Mouse (Mus musculus): ENCODE data around the gene Vasn. TPM values are rescaled to one million over a fixed set of nuclear protein-coding genes. Genes with fewer than 3 reads are reported as not detected.
A peak's percentile ranks its signal among the peaks of the same experiment; 100 is the strongest.
"Not testable (repeated sequence)": the region's sequence is repeated elsewhere in the genome, so short reads cannot be mapped to it uniquely, and the experiment has no call there.

Gene Vasn
- total and polyA plus RNA-seq, 2 experiments from 2014 or later, result 3.6 to 5.5 TPM

DNA sequence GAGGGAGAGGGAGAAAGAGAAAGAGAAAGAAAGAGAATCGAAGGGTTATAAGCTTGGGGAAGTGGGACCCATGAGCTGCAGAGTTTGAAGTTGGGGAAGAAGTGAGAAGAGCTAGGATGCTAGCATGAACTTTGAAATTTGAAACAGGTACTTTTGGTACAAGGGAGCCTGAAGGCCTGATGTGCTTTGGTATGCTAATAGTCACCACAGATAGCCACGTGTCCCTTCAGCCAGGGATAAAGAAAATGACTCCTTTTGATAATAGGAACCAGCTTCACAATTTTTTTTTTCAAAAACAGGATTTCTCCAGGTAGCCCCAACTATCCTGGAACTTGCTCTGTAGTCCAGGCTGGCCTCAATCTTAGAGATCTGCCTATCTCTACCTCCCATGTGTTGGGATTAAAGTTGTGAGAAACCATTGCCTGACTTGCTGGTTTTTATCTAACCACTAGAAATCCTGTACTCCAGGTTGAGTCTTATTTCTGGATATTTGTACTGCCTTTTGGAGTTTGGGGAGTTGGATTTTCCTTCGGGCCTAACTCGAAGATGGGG is 43.0 kb downstream of the Vasn start:
- no peak overlapping the region for H3K4me3 ChIP-seq (ENCODE audit: low read depth, low read length)
- H3K4me2 ChIP-seq (ENCODE audit: low read depth), result peak overlapping the region; percentile 94; the same call in 1 of the 2 replicates
- DNase-seq (no peak), ATAC-seq (no peak)
- peaks cover 3% of the 10 kb centered on the region; the same call in 1 of the 2 replicates for H3K36me3 ChIP-seq (ENCODE audit: insufficient read depth)
- no peak overlapping the region for H3K27ac ChIP-seq (ENCODE audit: low read depth, low read length)
- no peak overlapping the region for H3K9ac ChIP-seq
- peaks cover 15% of the 10 kb centered on the region for H3K4me1 ChIP-seq (ENCODE audit: insufficient read depth)
- H3K9me3 ChIP-seq (ENCODE audit: low read length), result no peaks in the 10 kb centered on the region
- TF ChIP-seq CTCF (IDR thresholded peaks at IDR 0.05; ENCODE audit: low read depth), result no peak
- WGBS, result 81% methylated on average over 4 of the region's 4 CpGs
- no peaks in the 10 kb centered on the region for H3K27me3 ChIP-seq (ENCODE audit: insufficient read depth, low read length)

DNA sequence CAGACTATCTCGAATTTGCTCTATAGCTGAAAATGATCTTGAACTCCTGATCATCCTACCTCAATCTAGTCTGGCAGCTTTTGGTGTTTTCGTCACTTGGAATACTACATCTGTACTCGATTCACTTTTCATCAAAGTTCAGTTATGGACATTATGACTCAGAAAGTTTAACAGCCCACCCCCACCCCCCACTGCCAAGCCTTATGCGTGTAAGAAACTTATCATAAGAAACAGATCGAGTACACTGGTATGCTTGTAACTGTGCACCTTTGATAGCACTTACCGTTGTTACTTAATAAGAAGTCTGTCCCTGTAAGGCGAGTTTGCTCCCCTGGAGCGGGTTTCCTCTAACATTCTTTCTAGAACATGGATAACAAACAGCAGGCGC is 43.4 kb downstream of the Vasn start:
- no peaks in the 10 kb centered on the region for H3K27me3 ChIP-seq (ENCODE audit: insufficient read depth, low read length)
- H3K4me2 ChIP-seq (ENCODE audit: low read depth), result peak overlapping the region; percentile 94
- WGBS, result 31% methylated on average over 9 of the region's 9 CpGs
- no peaks in the 10 kb centered on the region for H3K9me3 ChIP-seq (ENCODE audit: low read length)
- peaks cover 15% of the 10 kb centered on the region for H3K4me1 ChIP-seq (ENCODE audit: insufficient read depth)
- H3K36me3 ChIP-seq (ENCODE audit: insufficient read depth), result peaks cover 8% of the 10 kb centered on the region; the same call in 1 of the 2 replicates
- DNase-seq, result no peak
- peak overlapping the region; percentile 81 for H3K27ac ChIP-seq (ENCODE audit: low read depth, low read length)
- TF ChIP-seq CTCF (IDR thresholded peaks at IDR 0.05; ENCODE audit: low read depth), result no peak
- peak overlapping the region; percentile 65 for H3K4me3 ChIP-seq (ENCODE audit: low read depth, low read length)
- ATAC-seq, result no peak
- H3K9ac ChIP-seq, result peak overlapping the region; percentile 86

DNA sequence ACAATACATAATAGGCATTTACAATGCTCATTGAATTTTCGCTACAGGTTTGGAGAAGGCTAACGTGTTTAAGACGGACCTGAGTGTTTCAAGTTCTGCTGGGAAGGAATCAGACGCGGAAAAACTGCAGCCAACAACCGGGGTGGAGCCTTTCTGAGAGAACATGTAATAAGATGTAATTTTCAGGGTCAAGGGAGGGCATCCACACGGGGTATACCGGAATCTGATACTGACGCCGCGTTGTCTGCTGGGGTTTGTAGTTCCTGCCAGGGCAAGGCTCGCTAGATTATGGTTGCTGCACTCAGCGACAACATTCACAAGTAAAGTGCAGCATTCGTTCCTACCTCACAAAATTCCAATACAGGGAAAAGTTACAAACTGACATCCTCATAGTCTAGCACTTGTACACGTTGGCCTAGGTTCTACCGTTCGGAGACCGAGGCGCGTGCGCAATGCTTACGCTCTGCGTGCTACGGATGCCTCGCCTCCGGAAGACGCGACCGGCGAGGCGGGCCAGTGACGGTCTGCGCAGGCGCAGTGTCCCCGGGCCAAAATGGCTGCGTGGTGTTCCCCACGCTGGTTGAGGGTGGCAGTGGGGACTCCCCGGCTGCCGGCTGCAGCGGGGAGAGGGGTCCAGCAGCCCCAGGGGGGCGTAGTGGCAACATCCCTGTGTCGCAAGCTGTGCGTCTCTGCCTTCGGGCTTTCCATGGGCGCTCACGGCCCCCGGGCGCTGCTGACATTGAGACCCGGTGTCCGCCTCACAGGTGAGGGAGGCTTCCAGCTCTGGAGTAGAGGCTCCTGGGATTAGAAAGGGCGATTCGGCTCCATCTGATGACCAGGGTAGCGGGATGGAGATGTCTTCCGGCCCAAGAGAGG is 44.1 kb downstream of the Vasn start:
- peaks cover 8% of the 10 kb centered on the region; the same call in 1 of the 2 replicates for H3K36me3 ChIP-seq (ENCODE audit: insufficient read depth)
- peak overlapping the region; percentile 81 for H3K27ac ChIP-seq (ENCODE audit: low read depth, low read length)
- no peaks in the 10 kb centered on the region for H3K9me3 ChIP-seq (ENCODE audit: low read length)
- peak; percentile 21; the same call in 1 of the 2 replicates for TF ChIP-seq CTCF (IDR thresholded peaks at IDR 0.05; ENCODE audit: low read depth)
- H3K9ac ChIP-seq, result peak overlapping the region; percentile 86
- H3K27me3 ChIP-seq (ENCODE audit: insufficient read depth, low read length), result no peaks in the 10 kb centered on the region
- DNase-seq, result peak; percentile 98
- peak overlapping the region; percentile 65 for H3K4me3 ChIP-seq (ENCODE audit: low read depth, low read length)
- ATAC-seq, result peak; percentile 95
- H3K4me2 ChIP-seq (ENCODE audit: low read depth), result peak overlapping the region; percentile 94
- H3K4me1 ChIP-seq (ENCODE audit: insufficient read depth), result peaks cover 10% of the 10 kb centered on the region; the same call in 1 of the 2 replicates
- WGBS, result under 1% methylated on average over 54 of the region's 54 CpGs

DNA sequence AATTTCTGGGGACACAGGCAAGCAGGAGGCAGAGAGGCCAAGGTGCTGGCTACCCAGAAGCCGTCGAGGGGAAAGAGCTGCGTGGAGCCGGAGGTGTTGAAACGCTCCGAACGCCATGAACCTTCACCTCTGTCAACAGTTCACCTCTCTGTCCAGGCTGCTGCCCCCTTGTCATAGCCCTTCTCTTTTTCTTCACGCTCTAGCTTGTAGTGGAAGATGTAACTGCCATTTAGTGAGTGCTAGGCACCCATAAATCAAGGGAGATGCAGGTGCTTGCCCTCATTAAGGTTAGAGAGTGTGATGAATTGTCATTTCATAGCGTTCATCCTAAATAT is 44.7 kb downstream of the Vasn start:
- peak overlapping the region; percentile 86 for H3K9ac ChIP-seq
- peaks cover 13% of the 10 kb centered on the region for H3K36me3 ChIP-seq (ENCODE audit: insufficient read depth)
- 2% methylated on average over 9 of the region's 9 CpGs for WGBS
- no peaks in the 10 kb centered on the region for H3K9me3 ChIP-seq (ENCODE audit: low read length)
- no peak for DNase-seq
- TF ChIP-seq CTCF (IDR thresholded peaks at IDR 0.05; ENCODE audit: low read depth), result no peak
- peak overlapping the region; percentile 94 for H3K4me2 ChIP-seq (ENCODE audit: low read depth)
- H3K27ac ChIP-seq (ENCODE audit: low read depth, low read length), result peak overlapping the region; percentile 81; the same call in 1 of the 2 replicates
- ATAC-seq, result peak; percentile 1; the same call in 1 of the 2 replicates
- H3K4me3 ChIP-seq (ENCODE audit: low read depth, low read length), result peak overlapping the region; percentile 65
- peaks cover 9% of the 10 kb centered on the region; the same call in 1 of the 2 replicates for H3K4me1 ChIP-seq (ENCODE audit: insufficient read depth)
- no peaks in the 10 kb centered on the region for H3K27me3 ChIP-seq (ENCODE audit: insufficient read depth, low read length)

DNA sequence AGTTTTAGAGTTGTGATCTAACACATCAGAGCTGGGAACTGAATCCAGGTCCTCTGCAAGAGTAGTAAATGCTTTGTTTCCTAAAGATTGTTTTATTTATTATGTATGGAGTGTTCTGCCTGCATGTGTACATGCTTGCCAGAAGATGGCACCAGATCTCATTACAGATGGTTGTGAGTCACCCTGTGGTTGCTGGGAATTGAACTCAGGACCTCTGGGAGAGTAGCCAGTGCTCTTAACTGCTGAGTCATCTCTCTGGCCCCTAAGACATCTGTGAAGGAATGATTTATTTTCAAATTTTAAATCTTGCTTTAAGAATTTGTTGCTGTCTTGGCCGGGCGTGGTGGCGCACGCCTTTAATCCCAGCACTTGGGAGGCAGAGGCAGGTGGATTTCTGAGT is 49.6 kb downstream of the Vasn start:
- not testable (repeated sequence) for H3K4me3 ChIP-seq (ENCODE audit: low read depth, low read length); H3K27me3 ChIP-seq (ENCODE audit: insufficient read depth, low read length); H3K4me2 ChIP-seq (ENCODE audit: low read depth); H3K9me3 ChIP-seq (ENCODE audit: low read length); DNase-seq; H3K4me1 ChIP-seq (ENCODE audit: insufficient read depth); H3K9ac ChIP-seq; H3K27ac ChIP-seq (ENCODE audit: low read depth, low read length); ATAC-seq
- WGBS, result 98% methylated on average over 4 of the region's 4 CpGs
- peaks cover 57% of the 10 kb centered on the region for H3K36me3 ChIP-seq (ENCODE audit: insufficient read depth)
- TF ChIP-seq CTCF (IDR thresholded peaks at IDR 0.05; ENCODE audit: low read depth), result peak; percentile 41

Other genes starting within 250 kb of the Vasn start
- gene Adcy9, start 219.4 kb upstream of the Vasn start, total RNA-seq (2014; rRNA removed), result 18.0 and 19.9 TPM in 2 replicates
- gene Adcy9, start 219.4 kb upstream of the Vasn start, polyA plus RNA-seq (2015; fragmentation: Nextera tagmentation; extraction: Ambion mirVana), result 2.4 and 3.8 TPM in 2 replicates
- gene Srl, start 98.1 kb upstream of the Vasn start, total RNA-seq (2014; rRNA removed), result 55.0 and 55.9 TPM in 2 replicates
- 18.8 and 23.4 TPM in 2 replicates for gene Srl, start 98.1 kb upstream of the Vasn start, polyA plus RNA-seq (2015; fragmentation: Nextera tagmentation; extraction: Ambion mirVana)
- 9.1 and 10.2 TPM in 2 replicates for gene Tfap4, start 80.1 kb upstream of the Vasn start, total RNA-seq (2014; rRNA removed)
- gene Tfap4, start 80.1 kb upstream of the Vasn start, polyA plus RNA-seq (2015; fragmentation: Nextera tagmentation; extraction: Ambion mirVana), result 6.4 and 8.0 TPM in 2 replicates
- 13.3 and 15.2 TPM in 2 replicates for gene Glis2, start 45.2 kb upstream of the Vasn start, total RNA-seq (2014; rRNA removed)
- 7.1 and 11.6 TPM in 2 replicates for gene Glis2, start 45.2 kb upstream of the Vasn start, polyA plus RNA-seq (2015; fragmentation: Nextera tagmentation; extraction: Ambion mirVana)
- gene Pam16, start 15.0 kb upstream of the Vasn start, total RNA-seq (2014; rRNA removed), result 52.2 and 54.5 TPM in 2 replicates
- 138 and 161 TPM in 2 replicates for gene Pam16, start 15.0 kb upstream of the Vasn start, polyA plus RNA-seq (2015; fragmentation: Nextera tagmentation; extraction: Ambion mirVana)
- gene Dnaja3, start within 50 bp of the Vasn start, total RNA-seq (2014; rRNA removed), result 47.2 and 51.5 TPM in 2 replicates
- gene Dnaja3, start within 50 bp of the Vasn start, polyA plus RNA-seq (2015; fragmentation: Nextera tagmentation; extraction: Ambion mirVana), result 37.5 and 48.6 TPM in 2 replicates
- 24.9 and 25.2 TPM in 2 replicates for gene Coro7, start 39.8 kb downstream of the Vasn start, total RNA-seq (2014; rRNA removed)
- gene Coro7, start 39.8 kb downstream of the Vasn start, polyA plus RNA-seq (2015; fragmentation: Nextera tagmentation; extraction: Ambion mirVana), result 23.5 and 29.3 TPM in 2 replicates
- gene Nmral1, start 79.4 kb downstream of the Vasn start, total RNA-seq (2014; rRNA removed), result 45.7 and 46.1 TPM in 2 replicates
- gene Nmral1, start 79.4 kb downstream of the Vasn start, polyA plus RNA-seq (2015; fragmentation: Nextera tagmentation; extraction: Ambion mirVana), result 42.9 and 44.3 TPM in 2 replicates
- 54.5 and 63.7 TPM in 2 replicates for gene Hmox2, start 86.4 kb downstream of the Vasn start, total RNA-seq (2014; rRNA removed)
- 88.7 and 92.5 TPM in 2 replicates for gene Hmox2, start 86.4 kb downstream of the Vasn start, polyA plus RNA-seq (2015; fragmentation: Nextera tagmentation; extraction: Ambion mirVana)
- 89.5 and 99.0 TPM in 2 replicates for gene Cdip1, start 150.4 kb downstream of the Vasn start, total RNA-seq (2014; rRNA removed)
- 107 and 115 TPM in 2 replicates for gene Cdip1, start 150.4 kb downstream of the Vasn start, polyA plus RNA-seq (2015; fragmentation: Nextera tagmentation; extraction: Ambion mirVana)
- not detected in 2 replicates for gene 4930562C15Rik, start 195.5 kb downstream of the Vasn start, total RNA-seq (2014; rRNA removed)
- gene 4930562C15Rik, start 195.5 kb downstream of the Vasn start, polyA plus RNA-seq (2015; fragmentation: Nextera tagmentation; extraction: Ambion mirVana), result 0.17 TPM in 1 of 2 replicates, not detected in the other
- 27.7 and 37.7 TPM in 2 replicates for gene Ubald1, start 240.4 kb downstream of the Vasn start, total RNA-seq (2014; rRNA removed)
- gene Ubald1, start 240.4 kb downstream of the Vasn start, polyA plus RNA-seq (2015; fragmentation: Nextera tagmentation; extraction: Ambion mirVana), result 79.2 and 80.7 TPM in 2 replicates
- gene Mgrn1, start 246.3 kb downstream of the Vasn start, total RNA-seq (2014; rRNA removed), result 123 and 167 TPM in 2 replicates
- gene Mgrn1, start 246.3 kb downstream of the Vasn start, polyA plus RNA-seq (2015; fragmentation: Nextera tagmentation; extraction: Ambion mirVana), result 96.1 and 109 TPM in 2 replicates